Mouse (Mus musculus) stomach, embryonic 15.5 days (tissue): ENCODE data around the gene Ndufaf2. TPM values are rescaled to one million over a fixed set of nuclear protein-coding genes. Genes with fewer than 3 reads are reported as not detected.

Experiments used
- ATAC-seq: fragments of 200-750 bp; cut with Nextera tagmentation; 2 replicates; pipeline ENCODE4 v1.8.0; 2017; ENCODE audit warnings: low read depth, moderate number of reproducible peaks, moderate TSS enrichment; ENCODE audit not compliant: insufficient read depth, low FRiP score
- H3K27ac ChIP-seq: fragments of 300-500 bp; sonication (generic); 2 replicates; pipeline ENCODE4 v1.5.1; 2015; ENCODE audit warnings: mild to moderate bottlenecking, inconsistent platforms
- H3K27me3 ChIP-seq: fragments of 300-500 bp; sonication (generic); replicated peaks from 2 replicates; pipeline ENCODE4 v1.6.1; 2015; ENCODE audit warnings: inconsistent platforms
- H3K36me3 ChIP-seq: fragments of 300-500 bp; sonication (generic); 2 replicates; pipeline ENCODE4 v1.6.1; 2015; ENCODE audit warnings: inconsistent platforms
- H3K4me1 ChIP-seq: fragments of 300-500 bp; sonication (generic); 2 replicates; pipeline ENCODE4 v1.6.1; 2015; ENCODE audit warnings: inconsistent platforms
- H3K4me2 ChIP-seq: fragments of 300-500 bp; sonication (generic); 2 replicates; pipeline ENCODE4 v1.6.1; 2015; ENCODE audit warnings: mild to moderate bottlenecking, inconsistent platforms
- H3K4me3 ChIP-seq: fragments of 300-500 bp; sonication (generic); replicated peaks from 2 replicates; pipeline ENCODE4 v1.5.1; 2015; ENCODE audit warnings: inconsistent platforms
- H3K9ac ChIP-seq: fragments of 300-500 bp; sonication (generic); 2 replicates; pipeline ENCODE4 v1.6.1; 2015; ENCODE audit warnings: inconsistent platforms
- H3K9me3 ChIP-seq: fragments of 300-500 bp; sonication (generic); 2 replicates; pipeline ENCODE4 v1.6.1; 2016; ENCODE audit warnings: inconsistent platforms
- WGBS: fragments of 180-500 bp; shearing (Covaris S2); methylation state at CpG from one replicate; pipeline ENCODE4 v1.1.7; 2015; 5-methylcytosine and 5-hydroxymethylcytosine counted together
- polyA plus RNA-seq: library from polyadenylated mRNA; unstranded; fragments of >200 nt; fragmentation: Nextera tagmentation; extraction: Ambion mirVana; gene quantifications from 2 replicates; pipeline ENCODE4 v1.2.1, GENCODE M21; 2015

Gene Ndufaf2
- polyA plus RNA-seq, 1 experiment from 2014 or later, result 72.9 TPM

- Histone ChIP-seq H3K9ac (no peak overlapping the region), H3K9me3 (no peaks in the 10 kb centered on the region), H3K4me1 (no peaks in the 10 kb centered on the region), H3K27ac (no peak overlapping the region), H3K27me3 (no peaks in the 10 kb centered on the region), H3K4me3 (no peak overlapping the region), H3K4me2 (no peak overlapping the region), H3K36me3 (no peaks in the 10 kb centered on the region)
- WGBS, result 74% methylated on average over 5 of the region's 5 CpGs
- ATAC-seq, result no peak
These were observed 44.9 kb downstream of the Ndufaf2 start for GRCm38 (mm10) chr13:108113536-108113935.

- H3K4me3 ChIP-seq, result no peak overlapping the region
- H3K9ac ChIP-seq, result no peak overlapping the region
- H3K27me3 ChIP-seq, result no peaks in the 10 kb centered on the region
- H3K4me2 ChIP-seq, result no peak overlapping the region
- no peak overlapping the region for H3K27ac ChIP-seq
- ATAC-seq, result no peak
- WGBS, result 87% methylated on average over 6 of the region's 6 CpGs
- no peaks in the 10 kb centered on the region for H3K4me1 ChIP-seq
- H3K9me3 ChIP-seq, result no peaks in the 10 kb centered on the region
- no peaks in the 10 kb centered on the region for H3K36me3 ChIP-seq
These were observed 47.5 kb downstream of the Ndufaf2 start for GRCm38 (mm10) chr13:108110929-108111328.

GRCm38 (mm10) chr13:108100700-108101099 lies 57.7 kb downstream of the Ndufaf2 start:
- no peaks in the 10 kb centered on the region for H3K27me3 ChIP-seq
- no peak for ATAC-seq
- no peak overlapping the region for H3K4me2 ChIP-seq
- H3K4me1 ChIP-seq, result peaks cover 1% of the 10 kb centered on the region
- no peak overlapping the region for H3K27ac ChIP-seq
- no peaks in the 10 kb centered on the region for H3K9me3 ChIP-seq
- H3K4me3 ChIP-seq, result no peak overlapping the region
- no peaks in the 10 kb centered on the region for H3K36me3 ChIP-seq
- no peak overlapping the region for H3K9ac ChIP-seq
- WGBS, result 19% methylated on average over 2 of the region's 2 CpGs

- ATAC-seq, result no peak
- 57% methylated on average over 7 of the region's 7 CpGs for WGBS
These were observed 62.0 kb downstream of the Ndufaf2 start for GRCm38 (mm10) chr13:108096446-108096845.

GRCm38 (mm10) chr13:108095617-108096016 lies 62.8 kb downstream of the Ndufaf2 start:
- no peak for ATAC-seq
- H3K27ac ChIP-seq, result no peak overlapping the region
- no peak overlapping the region for H3K4me2 ChIP-seq
- H3K4me1 ChIP-seq, result peaks cover 4% of the 10 kb centered on the region
- H3K27me3 ChIP-seq, result no peaks in the 10 kb centered on the region
- H3K9ac ChIP-seq, result no peak overlapping the region
- H3K9me3 ChIP-seq, result no peaks in the 10 kb centered on the region
- H3K4me3 ChIP-seq, result no peak overlapping the region
- H3K36me3 ChIP-seq, result no peaks in the 10 kb centered on the region
- WGBS, result 75% methylated on average over 7 of the region's 7 CpGs

More at GRCm38 (mm10) chr13:108096446-108096845, 62.0 kb downstream of the Ndufaf2 start:
- Histone ChIP-seq H3K9ac (no peak overlapping the region), H3K4me3 (no peak overlapping the region), H3K27me3 (no peaks in the 10 kb centered on the region), H3K4me1 (peaks cover 4% of the 10 kb centered on the region), H3K36me3 (no peaks in the 10 kb centered on the region), H3K4me2 (no peak overlapping the region), H3K27ac (no peak overlapping the region), H3K9me3 (no peaks in the 10 kb centered on the region)

GRCm38 (mm10) chr13:108094681-108095080 lies 63.7 kb downstream of the Ndufaf2 start:
- Histone ChIP-seq H3K4me1 (peaks cover 4% of the 10 kb centered on the region), H3K4me3 (no peak overlapping the region), H3K36me3 (no peaks in the 10 kb centered on the region), H3K27me3 (no peaks in the 10 kb centered on the region), H3K27ac (no peak overlapping the region), H3K4me2 (no peak overlapping the region), H3K9me3 (no peaks in the 10 kb centered on the region), H3K9ac (no peak overlapping the region)
- ATAC-seq, result no peak
- 82% methylated on average over 5 of the region's 5 CpGs for WGBS

GRCm38 (mm10) chr13:108092290-108092689 lies 66.1 kb downstream of the Ndufaf2 start:
- no peak overlapping the region for H3K4me2 ChIP-seq
- H3K4me1 ChIP-seq, result peaks cover 4% of the 10 kb centered on the region
- H3K4me3 ChIP-seq, result no peak overlapping the region
- WGBS, result 87% methylated on average over 7 of the region's 7 CpGs
- no peaks in the 10 kb centered on the region for H3K27me3 ChIP-seq
- no peaks in the 10 kb centered on the region for H3K36me3 ChIP-seq
- no peaks in the 10 kb centered on the region for H3K9me3 ChIP-seq
- H3K9ac ChIP-seq, result no peak overlapping the region
- H3K27ac ChIP-seq, result no peak overlapping the region
- ATAC-seq, result no peak

GRCm38 (mm10) chr13:108086724-108087123 lies 71.7 kb downstream of the Ndufaf2 start:
- H3K9ac ChIP-seq, result no peak overlapping the region
- whole genome bisulfite sequencing, result 71% methylated on average over 4 of the region's 4 CpGs
- no peak overlapping the region for H3K4me3 ChIP-seq
- H3K36me3 ChIP-seq, result no peaks in the 10 kb centered on the region
- H3K27ac ChIP-seq, result no peak overlapping the region
- no peak for ATAC-seq
- no peaks in the 10 kb centered on the region for H3K9me3 ChIP-seq
- no peak overlapping the region for H3K4me2 ChIP-seq
- H3K27me3 ChIP-seq, result no peaks in the 10 kb centered on the region
- H3K4me1 ChIP-seq, result no peaks in the 10 kb centered on the region

GRCm38 (mm10) chr13:108086036-108086435 lies 72.4 kb downstream of the Ndufaf2 start:
- Histone ChIP-seq H3K4me1 (no peaks in the 10 kb centered on the region), H3K9ac (no peak overlapping the region), H3K9me3 (no peaks in the 10 kb centered on the region), H3K27ac (no peak overlapping the region), H3K4me2 (no peak overlapping the region), H3K27me3 (no peaks in the 10 kb centered on the region), H3K36me3 (no peaks in the 10 kb centered on the region), H3K4me3 (no peak overlapping the region)
- ATAC-seq, result no peak
- 78% methylated on average over 5 of the region's 5 CpGs for WGBS

GRCm38 (mm10) chr13:108084086-108084485 lies 74.3 kb downstream of the Ndufaf2 start:
- H3K4me1 ChIP-seq, result no peaks in the 10 kb centered on the region
- WGBS, result 95% methylated on average over 4 of the region's 4 CpGs
- H3K36me3 ChIP-seq, result no peaks in the 10 kb centered on the region
- no peaks in the 10 kb centered on the region for H3K27me3 ChIP-seq
- no peak overlapping the region for H3K4me3 ChIP-seq
- H3K27ac ChIP-seq, result no peak overlapping the region
- no peak for ATAC-seq
- no peak overlapping the region for H3K9ac ChIP-seq
- H3K4me2 ChIP-seq, result no peak overlapping the region
- no peaks in the 10 kb centered on the region for H3K9me3 ChIP-seq

GRCm38 (mm10) chr13:108077901-108078300 lies 80.5 kb downstream of the Ndufaf2 start:
- 83% methylated on average over 4 of the region's 4 CpGs for WGBS
- Histone ChIP-seq H3K27me3 (no peaks in the 10 kb centered on the region), H3K4me2 (no peak overlapping the region), H3K4me1 (no peaks in the 10 kb centered on the region), H3K9ac (no peak overlapping the region), H3K36me3 (no peaks in the 10 kb centered on the region), H3K4me3 (no peak overlapping the region), H3K27ac (no peak overlapping the region), H3K9me3 (no peaks in the 10 kb centered on the region)
- ATAC-seq, result no peak

- WGBS, result 74% methylated on average over 6 of the region's 6 CpGs
- H3K9me3 ChIP-seq, result no peaks in the 10 kb centered on the region
These were observed 80.9 kb downstream of the Ndufaf2 start for GRCm38 (mm10) chr13:108077476-108077875.

GRCm38 (mm10) chr13:108070171-108070570 lies 88.3 kb downstream of the Ndufaf2 start:
- H3K4me2 ChIP-seq, result no peak overlapping the region
- no peak overlapping the region for H3K9ac ChIP-seq
- no peaks in the 10 kb centered on the region for H3K36me3 ChIP-seq
- no peak for ATAC-seq
- no peak overlapping the region for H3K27ac ChIP-seq
- no peaks in the 10 kb centered on the region for H3K9me3 ChIP-seq
- no peak overlapping the region for H3K4me3 ChIP-seq
- H3K27me3 ChIP-seq, result no peaks in the 10 kb centered on the region
- H3K4me1 ChIP-seq, result no peaks in the 10 kb centered on the region
- 93% methylated on average over 10 of the region's 10 CpGs for WGBS

More at GRCm38 (mm10) chr13:108077476-108077875, 80.9 kb downstream of the Ndufaf2 start:
- Histone ChIP-seq H3K4me2 (no peak overlapping the region), H3K36me3 (no peaks in the 10 kb centered on the region), H3K27ac (no peak overlapping the region), H3K27me3 (no peaks in the 10 kb centered on the region), H3K4me3 (no peak overlapping the region), H3K9ac (no peak overlapping the region), H3K4me1 (no peaks in the 10 kb centered on the region)
- no peak for ATAC-seq
